Mouse (Mus musculus): ENCODE data around the gene Arhgap45.

GRCm38 (mm10) chr10:79995636-79996035, 20.8 kb upstream of the Arhgap45 start:
- no peak for TF ChIP-seq CTCF (IDR thresholded peaks at IDR 0.05)
- no peak for TF ChIP-seq POLR2A (IDR thresholded peaks at IDR 0.05; ENCODE audit: insufficient read depth, low read depth, low read length)

Measured in heart, adult 2 months (tissue).